Mouse (Mus musculus): ENCODE measurements around the gene Akain1. TPM values are rescaled to one million over a fixed set of nuclear protein-coding genes. Genes with fewer than 3 reads are reported as not detected.

The Akain1 gene
- polyA plus RNA-seq, 1 experiment from 2014 or later, result not detected

DNA sequence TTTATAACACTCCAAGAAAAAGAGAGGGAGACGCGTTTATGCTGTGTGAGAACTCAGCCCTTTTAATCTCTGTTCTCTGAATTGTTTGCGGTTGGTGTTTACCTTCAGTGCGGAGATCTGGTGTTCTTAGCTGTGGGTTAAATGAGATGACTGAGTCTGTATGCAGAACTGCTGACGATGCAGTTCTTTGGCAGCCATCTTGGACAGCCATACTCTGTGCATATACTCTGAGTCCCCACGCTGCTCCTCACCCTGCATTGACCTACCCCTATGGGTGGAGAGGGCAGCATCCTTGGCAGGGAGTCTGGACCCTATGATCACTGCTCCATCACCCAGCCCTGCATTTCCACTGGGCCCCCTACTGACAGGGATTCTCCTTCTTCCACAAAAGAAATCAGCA, 48.8 kb downstream of the Akain1 start:
- Histone ChIP-seq H3K4me3 (replicated peaks) (no peak overlapping the region), H3K9ac (no peak overlapping the region), H3K36me3 (no peaks in the 10 kb centered on the region), H3K27me3 (no peaks in the 10 kb centered on the region), H3K4me1 (no peaks in the 10 kb centered on the region), H3K27ac (no peak overlapping the region), H3K9me3 (replicated peaks) (no peaks in the 10 kb centered on the region), H3K4me2 (no peak overlapping the region)
- 89% methylated on average over 6 of the region's 6 CpGs for WGBS
- no peak for ATAC-seq (replicated peaks; ENCODE audit: low FRiP score)

DNA sequence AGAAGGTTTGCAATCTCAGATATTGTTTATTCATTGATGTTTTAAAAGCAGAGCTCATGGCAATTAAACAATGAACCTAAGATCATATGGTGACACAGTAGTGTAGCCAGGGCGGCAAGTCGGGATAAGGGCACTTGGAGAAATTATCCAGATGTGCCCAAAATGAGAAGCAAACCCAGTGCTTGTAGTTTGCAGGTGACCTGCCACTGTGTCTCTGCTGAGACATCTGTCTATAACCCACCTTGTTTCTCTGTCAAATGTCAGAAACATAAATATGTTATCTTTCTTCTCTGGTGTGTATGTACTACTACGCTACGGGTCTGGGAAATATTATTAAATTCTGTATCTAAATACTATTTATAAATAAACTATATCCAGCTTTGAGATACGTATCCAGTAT, 49.7 kb downstream of the Akain1 start:
- Histone ChIP-seq H3K9ac (no peak overlapping the region), H3K4me3 (replicated peaks) (no peak overlapping the region), H3K4me1 (no peaks in the 10 kb centered on the region), H3K9me3 (replicated peaks) (no peaks in the 10 kb centered on the region), H3K36me3 (no peaks in the 10 kb centered on the region), H3K4me2 (no peak overlapping the region), H3K27me3 (no peaks in the 10 kb centered on the region), H3K27ac (no peak overlapping the region)
- ATAC-seq (replicated peaks; ENCODE audit: low FRiP score), result no peak
- WGBS, result 91% methylated on average over 5 of the region's 5 CpGs

DNA sequence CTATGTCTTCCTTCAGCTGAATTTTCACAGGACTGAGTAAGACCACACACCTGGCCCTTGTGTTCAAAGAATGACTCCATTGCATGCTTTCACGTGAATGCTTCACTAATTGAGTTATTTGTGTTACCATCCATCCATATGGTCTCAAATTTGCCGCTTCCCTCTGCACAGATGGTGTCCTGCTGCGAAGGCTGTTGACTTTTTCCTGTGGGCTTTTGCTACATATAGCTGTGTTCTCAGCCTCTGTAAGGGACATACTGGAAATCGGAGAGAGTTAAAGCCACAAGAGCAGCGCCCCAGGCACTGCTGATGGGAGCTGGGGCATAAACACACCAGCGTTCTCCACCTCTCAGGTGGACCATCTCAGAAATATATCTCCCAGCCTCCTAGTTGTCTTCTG, 53.2 kb downstream of the Akain1 start:
- Histone ChIP-seq H3K4me2 (no peak overlapping the region), H3K27ac (no peak overlapping the region), H3K36me3 (no peaks in the 10 kb centered on the region), H3K4me3 (replicated peaks) (no peak overlapping the region), H3K9me3 (replicated peaks) (no peaks in the 10 kb centered on the region), H3K27me3 (no peaks in the 10 kb centered on the region), H3K9ac (no peak overlapping the region), H3K4me1 (no peaks in the 10 kb centered on the region)
- WGBS, result 75% methylated on average over 6 of the region's 6 CpGs
- no peak for ATAC-seq (replicated peaks; ENCODE audit: low FRiP score)

GRCm38 (mm10) chr17:69495531-69495930, 56.4 kb downstream of the Akain1 start:
- no peak for ATAC-seq (replicated peaks; ENCODE audit: low FRiP score)
- Histone ChIP-seq H3K4me3 (replicated peaks) (no peak overlapping the region), H3K36me3 (no peaks in the 10 kb centered on the region), H3K27me3 (no peaks in the 10 kb centered on the region), H3K27ac (no peak overlapping the region), H3K9ac (no peak overlapping the region), H3K9me3 (replicated peaks) (no peaks in the 10 kb centered on the region), H3K4me2 (no peak overlapping the region), H3K4me1 (no peaks in the 10 kb centered on the region)
- WGBS, result 50% methylated on average over 2 of the region's 2 CpGs

- no peak overlapping the region for H3K27ac ChIP-seq
- no peak overlapping the region for H3K9ac ChIP-seq
- H3K36me3 ChIP-seq, result no peaks in the 10 kb centered on the region
- H3K4me1 ChIP-seq, result no peaks in the 10 kb centered on the region
- no peak for ATAC-seq (replicated peaks; ENCODE audit: low FRiP score)
- WGBS, result 69% methylated on average over 3 of the region's 3 CpGs
- no peaks in the 10 kb centered on the region for H3K9me3 ChIP-seq (replicated peaks)
- H3K27me3 ChIP-seq, result no peaks in the 10 kb centered on the region
- H3K4me2 ChIP-seq, result no peak overlapping the region
- H3K4me3 ChIP-seq (replicated peaks), result no peak overlapping the region
Observed at GRCm38 (mm10) chr17:69496125-69496524, 57.0 kb downstream of the Akain1 start.

DNA sequence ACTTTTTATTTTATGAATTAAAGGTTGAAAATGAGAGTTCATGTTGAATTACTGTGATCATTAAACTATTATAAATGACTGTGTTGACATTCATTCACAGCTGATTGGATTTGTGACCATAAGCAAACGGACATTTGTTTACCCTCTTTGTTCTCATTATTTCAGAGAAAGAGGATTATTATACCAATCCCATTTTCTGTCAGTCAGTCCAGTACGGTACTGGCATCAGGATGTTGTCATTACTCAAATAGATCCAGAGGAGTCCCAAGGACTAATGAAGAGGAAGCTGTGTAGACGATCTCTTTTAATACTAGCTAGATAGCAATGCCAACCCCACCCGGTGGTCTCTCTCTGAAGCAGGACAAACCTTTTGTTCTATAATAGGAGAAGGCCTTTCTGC, 58.2 kb downstream of the Akain1 start:
- no peak for ATAC-seq (replicated peaks; ENCODE audit: low FRiP score)
- Histone ChIP-seq H3K9me3 (replicated peaks) (no peaks in the 10 kb centered on the region), H3K9ac (no peak overlapping the region), H3K4me2 (no peak overlapping the region), H3K4me1 (no peaks in the 10 kb centered on the region), H3K4me3 (replicated peaks) (no peak overlapping the region), H3K36me3 (no peaks in the 10 kb centered on the region), H3K27ac (no peak overlapping the region), H3K27me3 (no peaks in the 10 kb centered on the region)
- 72% methylated on average over 4 of the region's 4 CpGs for WGBS

- WGBS, result 56% methylated on average over 2 of the region's 2 CpGs
- no peaks in the 10 kb centered on the region for H3K4me1 ChIP-seq
- H3K27ac ChIP-seq, result no peak overlapping the region
- ATAC-seq (replicated peaks; ENCODE audit: low FRiP score), result no peak
- H3K4me2 ChIP-seq, result no peak overlapping the region
- no peaks in the 10 kb centered on the region for H3K36me3 ChIP-seq
- H3K9ac ChIP-seq, result no peak overlapping the region
- no peaks in the 10 kb centered on the region for H3K27me3 ChIP-seq
- H3K4me3 ChIP-seq (replicated peaks), result no peak overlapping the region
- no peaks in the 10 kb centered on the region for H3K9me3 ChIP-seq (replicated peaks)
Observed at GRCm38 (mm10) chr17:69498913-69499312, 59.8 kb downstream of the Akain1 start.

- Histone ChIP-seq H3K9ac (no peak overlapping the region), H3K4me2 (no peak overlapping the region), H3K36me3 (no peaks in the 10 kb centered on the region), H3K27me3 (no peaks in the 10 kb centered on the region), H3K4me3 (replicated peaks) (no peak overlapping the region), H3K27ac (no peak overlapping the region), H3K9me3 (replicated peaks) (no peaks in the 10 kb centered on the region), H3K4me1 (no peaks in the 10 kb centered on the region)
- WGBS, result 36% methylated on average over 6 of the region's 6 CpGs
- ATAC-seq (replicated peaks; ENCODE audit: low FRiP score), result no peak
Observed at GRCm38 (mm10) chr17:69499441-69499840, 60.3 kb downstream of the Akain1 start.

DNA sequence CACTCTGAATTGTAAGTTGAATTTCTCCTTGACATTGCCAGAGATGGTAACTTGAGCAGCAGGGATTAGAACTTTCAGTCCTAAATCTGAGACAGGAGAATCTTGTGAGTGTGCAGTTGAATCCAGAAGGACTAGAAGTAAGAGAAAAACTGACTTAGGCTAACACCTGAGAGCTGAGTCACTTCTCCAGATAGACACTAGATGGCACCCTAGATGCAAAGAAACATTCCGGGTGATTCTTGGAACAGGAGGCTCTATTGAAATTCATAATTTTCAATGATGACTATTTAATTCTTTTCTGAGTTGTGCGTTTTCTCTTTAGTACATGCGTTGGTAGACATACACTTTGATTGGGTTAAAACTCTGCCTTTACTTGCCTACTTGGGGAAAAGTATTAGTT, 66.9 kb downstream of the Akain1 start:
- Histone ChIP-seq H3K4me2 (no peak overlapping the region), H3K4me1 (no peaks in the 10 kb centered on the region), H3K27me3 (0 out of 2 replicates have a peak, but pooled peaks cover 3% of the 10 kb centered on the region), H3K27ac (no peak overlapping the region), H3K9me3 (replicated peaks) (no peaks in the 10 kb centered on the region), H3K4me3 (replicated peaks) (no peak overlapping the region), H3K9ac (no peak overlapping the region), H3K36me3 (no peaks in the 10 kb centered on the region)
- ATAC-seq (replicated peaks; ENCODE audit: low FRiP score), result no peak
- WGBS, result 34% methylated on average over 3 of the region's 3 CpGs

- no peaks in the 10 kb centered on the region for H3K9me3 ChIP-seq (replicated peaks)
- 26% methylated on average over 4 of the region's 4 CpGs for WGBS
- no peak overlapping the region for H3K27ac ChIP-seq
- no peaks in the 10 kb centered on the region for H3K36me3 ChIP-seq
- H3K9ac ChIP-seq, result no peak overlapping the region
- 0 out of 2 replicates have a peak, but pooled peaks cover 5% of the 10 kb centered on the region for H3K4me1 ChIP-seq
- H3K4me3 ChIP-seq (replicated peaks), result no peak overlapping the region
- peaks cover 5% of the 10 kb centered on the region; the same call in 1 of the 2 replicates for H3K27me3 ChIP-seq
- no peak overlapping the region for H3K4me2 ChIP-seq
- peak; percentile 84 for ATAC-seq (replicated peaks; ENCODE audit: low FRiP score)
Observed at GRCm38 (mm10) chr17:69516344-69516907, 77.3 kb downstream of the Akain1 start.

DNA sequence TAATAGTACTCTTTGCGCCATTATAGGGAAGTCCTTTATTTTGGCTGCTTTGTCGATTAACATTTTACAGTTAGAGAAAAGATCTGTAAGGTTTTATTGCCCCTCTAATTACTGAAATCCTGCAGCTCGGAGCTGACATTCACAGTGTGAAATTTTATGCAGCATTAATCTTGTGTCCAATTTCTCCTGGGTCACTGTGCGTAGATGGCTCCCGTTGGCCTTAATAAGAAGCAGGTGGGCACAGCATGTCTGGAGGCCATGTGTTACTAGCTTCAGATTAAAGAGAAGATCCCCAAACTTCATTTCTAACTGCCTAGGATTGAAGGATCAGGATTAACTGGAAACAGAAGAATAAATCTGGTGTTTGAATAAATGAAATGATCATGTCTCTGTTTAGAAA, 92.3 kb downstream of the Akain1 start:
- Histone ChIP-seq H3K36me3 (no peaks in the 10 kb centered on the region), H3K4me1 (no peaks in the 10 kb centered on the region), H3K9ac (no peak overlapping the region), H3K9me3 (replicated peaks) (no peaks in the 10 kb centered on the region), H3K4me3 (replicated peaks) (no peak overlapping the region), H3K27me3 (no peaks in the 10 kb centered on the region), H3K4me2 (no peak overlapping the region), H3K27ac (no peak overlapping the region)
- WGBS, result 53% methylated on average over 5 of the region's 5 CpGs
- no peak for ATAC-seq (replicated peaks; ENCODE audit: low FRiP score)

All from kidney, embryonic 15.5 days (tissue).